Mouse (Mus musculus): Measurements from ENCODE around the gene Kcnq1. TPM values are rescaled to one million over a fixed set of nuclear protein-coding genes. Genes with fewer than 3 reads are reported as not detected.
A peak's percentile ranks its signal among the peaks of the same experiment; 100 is the strongest.

Gene Kcnq1
- polyA plus RNA-seq, 1 experiment from 2014 or later, result 1.5 TPM

GRCm38 (mm10) chr7:143075394-143075793, 30.8 kb upstream of the Kcnq1 start:
- Histone ChIP-seq H3K9ac (ENCODE audit: low read length) (no peak overlapping the region), H3K27me3 (ENCODE audit: control insufficient read depth, insufficient read depth, low read length) (no peaks in the 10 kb centered on the region), H3K4me2 (ENCODE audit: low read depth, severe bottlenecking) (no peak overlapping the region), H3K4me3 (ENCODE audit: low read depth, low read length) (no peak overlapping the region), H3K36me3 (ENCODE audit: control insufficient read depth, insufficient read depth, low read length) (0 out of 2 replicates have a peak, but pooled peaks cover 2% of the 10 kb centered on the region), H3K27ac (replicated peaks; ENCODE audit: low read depth, low read length) (no peak overlapping the region), H3K4me1 (ENCODE audit: control insufficient read depth, insufficient read depth, low read length) (peaks cover 4% of the 10 kb centered on the region), H3K9me3 (ENCODE audit: control insufficient read depth, low read length) (no peaks in the 10 kb centered on the region)
- ATAC-seq (ENCODE audit: insufficient number of reproducible peaks, low FRiP score, low TSS enrichment, low read depth), result no peak
- WGBS, result 70% methylated on average over 5 of the region's 5 CpGs
- no peak for DNase-seq (ENCODE audit: low spot score)

GRCm38 (mm10) chr7:143077351-143077750, 28.8 kb upstream of the Kcnq1 start:
- H3K27ac ChIP-seq (replicated peaks; ENCODE audit: low read depth, low read length), result no peak overlapping the region
- no peaks in the 10 kb centered on the region for H3K36me3 ChIP-seq (ENCODE audit: control insufficient read depth, insufficient read depth, low read length)
- ATAC-seq (ENCODE audit: insufficient number of reproducible peaks, low FRiP score, low TSS enrichment, low read depth) (no peak), DNase-seq (ENCODE audit: low spot score) (no peak)
- 58% methylated on average over 2 of the region's 2 CpGs for WGBS
- H3K4me1 ChIP-seq (ENCODE audit: control insufficient read depth, insufficient read depth, low read length), result no peaks in the 10 kb centered on the region
- no peak overlapping the region for H3K4me3 ChIP-seq (ENCODE audit: low read depth, low read length)
- no peaks in the 10 kb centered on the region for H3K27me3 ChIP-seq (ENCODE audit: control insufficient read depth, insufficient read depth, low read length)
- H3K9me3 ChIP-seq (ENCODE audit: control insufficient read depth, low read length), result no peaks in the 10 kb centered on the region
- no peak overlapping the region for H3K9ac ChIP-seq (ENCODE audit: low read length)
- no peak overlapping the region for H3K4me2 ChIP-seq (ENCODE audit: low read depth, severe bottlenecking)

GRCm38 (mm10) chr7:143082024-143082423, 24.1 kb upstream of the Kcnq1 start:
- WGBS, result 76% methylated on average over 6 of the region's 6 CpGs
- ATAC-seq (ENCODE audit: insufficient number of reproducible peaks, low FRiP score, low TSS enrichment, low read depth), result no peak

GRCm38 (mm10) chr7:143083708-143084107, 22.5 kb upstream of the Kcnq1 start:
- no peak overlapping the region for H3K4me2 ChIP-seq (ENCODE audit: low read depth, severe bottlenecking)
- ATAC-seq (ENCODE audit: insufficient number of reproducible peaks, low FRiP score, low TSS enrichment, low read depth), result no peak
- no peaks in the 10 kb centered on the region for H3K9me3 ChIP-seq (ENCODE audit: control insufficient read depth, low read length)
- no peaks in the 10 kb centered on the region for H3K36me3 ChIP-seq (ENCODE audit: control insufficient read depth, insufficient read depth, low read length)
- DNase-seq (ENCODE audit: low spot score), result no peak
- H3K4me3 ChIP-seq (ENCODE audit: low read depth, low read length), result no peak overlapping the region
- no peak overlapping the region for H3K9ac ChIP-seq (ENCODE audit: low read length)
- no peak overlapping the region for H3K27ac ChIP-seq (replicated peaks; ENCODE audit: low read depth, low read length)
- peaks cover 10% of the 10 kb centered on the region for H3K4me1 ChIP-seq (ENCODE audit: control insufficient read depth, insufficient read depth, low read length)
- 78% methylated on average over 2 of the region's 2 CpGs for WGBS
- H3K27me3 ChIP-seq (ENCODE audit: control insufficient read depth, insufficient read depth, low read length), result no peaks in the 10 kb centered on the region

More at GRCm38 (mm10) chr7:143082024-143082423, 24.1 kb upstream of the Kcnq1 start:
- Histone ChIP-seq H3K36me3 (ENCODE audit: control insufficient read depth, insufficient read depth, low read length) (no peaks in the 10 kb centered on the region), H3K27ac (replicated peaks; ENCODE audit: low read depth, low read length) (no peak overlapping the region), H3K27me3 (ENCODE audit: control insufficient read depth, insufficient read depth, low read length) (no peaks in the 10 kb centered on the region), H3K4me2 (ENCODE audit: low read depth, severe bottlenecking) (no peak overlapping the region), H3K4me3 (ENCODE audit: low read depth, low read length) (no peak overlapping the region), H3K4me1 (ENCODE audit: control insufficient read depth, insufficient read depth, low read length) (peaks cover 6% of the 10 kb centered on the region), H3K9me3 (ENCODE audit: control insufficient read depth, low read length) (no peaks in the 10 kb centered on the region), H3K9ac (ENCODE audit: low read length) (no peak overlapping the region)
- no peak for DNase-seq (ENCODE audit: low spot score)

- Histone ChIP-seq H3K9me3 (ENCODE audit: control insufficient read depth, low read length) (no peaks in the 10 kb centered on the region), H3K36me3 (ENCODE audit: control insufficient read depth, insufficient read depth, low read length) (no peaks in the 10 kb centered on the region), H3K9ac (ENCODE audit: low read length) (peak overlapping the region; percentile 48), H3K4me2 (ENCODE audit: low read depth, severe bottlenecking) (no peak overlapping the region), H3K4me1 (ENCODE audit: control insufficient read depth, insufficient read depth, low read length) (peaks cover 10% of the 10 kb centered on the region), H3K27ac (replicated peaks; ENCODE audit: low read depth, low read length) (peak overlapping the region; percentile 77), H3K27me3 (ENCODE audit: control insufficient read depth, insufficient read depth, low read length) (no peaks in the 10 kb centered on the region), H3K4me3 (ENCODE audit: low read depth, low read length) (no peak overlapping the region)
- ATAC-seq (ENCODE audit: insufficient number of reproducible peaks, low FRiP score, low TSS enrichment, low read depth) (no peak; the same call in 1 of the 2 replicates), DNase-seq (ENCODE audit: low spot score) (peak; percentile 70)
- 44% methylated on average over 2 of the region's 2 CpGs for WGBS
These were observed 19.8 kb upstream of the Kcnq1 start for GRCm38 (mm10) chr7:143086366-143086765.

- H3K4me2 ChIP-seq (ENCODE audit: low read depth, severe bottlenecking), result no peak overlapping the region
These were observed 19.0 kb upstream of the Kcnq1 start for GRCm38 (mm10) chr7:143087070-143087579.

GRCm38 (mm10) chr7:143093847-143094246, 12.3 kb upstream of the Kcnq1 start:
- no peaks in the 10 kb centered on the region for H3K9me3 ChIP-seq (ENCODE audit: control insufficient read depth, low read length)
- H3K36me3 ChIP-seq (ENCODE audit: control insufficient read depth, insufficient read depth, low read length), result no peaks in the 10 kb centered on the region
- 68% methylated on average over 3 of the region's 3 CpGs for WGBS
- H3K27me3 ChIP-seq (ENCODE audit: control insufficient read depth, insufficient read depth, low read length), result no peaks in the 10 kb centered on the region
- no peak for ATAC-seq (ENCODE audit: insufficient number of reproducible peaks, low FRiP score, low TSS enrichment, low read depth)
- H3K4me1 ChIP-seq (ENCODE audit: control insufficient read depth, insufficient read depth, low read length), result no peaks in the 10 kb centered on the region
- H3K4me2 ChIP-seq (ENCODE audit: low read depth, severe bottlenecking), result no peak overlapping the region
- no peak for DNase-seq (ENCODE audit: low spot score)
- H3K4me3 ChIP-seq (ENCODE audit: low read depth, low read length), result no peak overlapping the region
- H3K9ac ChIP-seq (ENCODE audit: low read length), result no peak overlapping the region
- H3K27ac ChIP-seq (replicated peaks; ENCODE audit: low read depth, low read length), result no peak overlapping the region

More at GRCm38 (mm10) chr7:143087070-143087579, 19.0 kb upstream of the Kcnq1 start:
- Histone ChIP-seq H3K9ac (ENCODE audit: low read length) (peak overlapping the region; percentile 48), H3K27ac (replicated peaks; ENCODE audit: low read depth, low read length) (peak overlapping the region; percentile 77), H3K36me3 (ENCODE audit: control insufficient read depth, insufficient read depth, low read length) (no peaks in the 10 kb centered on the region), H3K27me3 (ENCODE audit: control insufficient read depth, insufficient read depth, low read length) (no peaks in the 10 kb centered on the region), H3K4me1 (ENCODE audit: control insufficient read depth, insufficient read depth, low read length) (peaks cover 10% of the 10 kb centered on the region), H3K9me3 (ENCODE audit: control insufficient read depth, low read length) (no peaks in the 10 kb centered on the region), H3K4me3 (ENCODE audit: low read depth, low read length) (no peak overlapping the region)
- peak; percentile 78 for DNase-seq (ENCODE audit: low spot score)
- ATAC-seq (ENCODE audit: insufficient number of reproducible peaks, low FRiP score, low TSS enrichment, low read depth), result peak; percentile 83
- WGBS, result 29% methylated on average over 4 of the region's 4 CpGs

GRCm38 (mm10) chr7:143094592-143095553, 11.3 kb upstream of the Kcnq1 start, which contains the start of gene Trpm5:
Trpm5 (minus strand) TSS chr7:143094642.
- H3K4me1 ChIP-seq (ENCODE audit: control insufficient read depth, insufficient read depth, low read length), result no peaks in the 10 kb centered on the region
- no peak within 1 kb of the TSS for H3K9ac ChIP-seq (ENCODE audit: low read length)
- H3K9me3 ChIP-seq (ENCODE audit: control insufficient read depth, low read length), result no peaks in the 10 kb centered on the region
- H3K27ac ChIP-seq (replicated peaks; ENCODE audit: low read depth, low read length), result no peak within 1 kb of the TSS
- WGBS, result 44% methylated on average over 10 of the region's 10 CpGs
- no peak within 1 kb of the TSS for H3K4me3 ChIP-seq (ENCODE audit: low read depth, low read length)
- DNase-seq (ENCODE audit: low spot score) (peak; percentile 89), ATAC-seq (ENCODE audit: insufficient number of reproducible peaks, low FRiP score, low TSS enrichment, low read depth) (peak; percentile 60; the same call in 1 of the 2 replicates)
- H3K4me2 ChIP-seq (ENCODE audit: low read depth, severe bottlenecking), result no peak within 1 kb of the TSS
- no peaks in the 10 kb centered on the region for H3K36me3 ChIP-seq (ENCODE audit: control insufficient read depth, insufficient read depth, low read length)
- no peaks in the 10 kb centered on the region for H3K27me3 ChIP-seq (ENCODE audit: control insufficient read depth, insufficient read depth, low read length)

Data from limb, embryonic 11.5 days (tissue).